Mouse (Mus musculus): ENCODE measurements at regions not wholly inside any gene's neighbourhood (a gene's known extent, or its start where the extent isn't known, plus 50 kb on each side); places are given as distances from the start of the nearest gene placed in this dataset.

GRCm38 (mm10) chr6:144841510-144841909 is 59.7 kb upstream of the Sox5 start:
- TF ChIP-seq CTCF (IDR thresholded peaks at IDR 0.05; ENCODE audit: borderline replicate concordance, insufficient read depth, low read depth, low read length) (no peak), POLR2A (IDR thresholded peaks at IDR 0.05; ENCODE audit: borderline replicate concordance, insufficient read depth, low read length) (no peak)
